Mouse (Mus musculus): Measurements from ENCODE around the gene Haao. TPM values are rescaled to one million over a fixed set of nuclear protein-coding genes. Genes with fewer than 3 reads are reported as not detected.
A peak's percentile ranks its signal among the peaks of the same experiment; 100 is the strongest.

Gene Haao
- polyA plus RNA-seq, 1 experiment: 0.08 TPM

DNA sequence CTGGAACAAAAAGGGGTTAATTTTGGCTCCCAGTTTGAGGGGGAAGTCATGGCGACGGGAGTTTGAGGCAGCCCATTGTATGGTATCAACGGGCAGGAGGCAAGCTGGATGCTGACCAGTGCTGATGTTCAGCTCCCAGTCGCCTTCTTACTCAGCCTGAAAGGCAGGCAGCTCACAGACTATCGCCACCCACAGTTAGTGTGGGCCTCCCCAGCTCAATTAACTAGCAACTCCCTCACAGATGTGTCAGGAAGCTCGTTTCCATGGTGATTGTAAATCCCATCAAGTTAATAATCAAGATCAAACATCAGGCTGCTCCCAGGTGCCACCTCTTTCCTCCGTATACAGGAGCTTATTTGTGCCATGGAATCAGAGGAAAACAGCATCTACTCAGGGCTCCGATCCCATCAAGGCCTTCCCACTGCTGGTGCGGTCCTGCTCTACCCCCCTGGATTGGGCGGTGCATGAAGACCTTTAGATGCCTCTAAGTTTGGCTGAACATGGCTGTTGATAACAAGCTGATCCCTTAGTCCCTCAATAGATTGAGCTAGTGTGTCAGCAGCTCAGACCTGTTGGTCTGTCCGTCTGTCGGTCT lies 1.4 kb upstream of the Haao start:
- peak; percentile 70 for DNase-seq (ENCODE audit: low read depth)
- TF ChIP-seq CTCF (IDR thresholded peaks at IDR 0.05; ENCODE audit: borderline replicate concordance, extremely low read depth, insufficient read depth, insufficient read length): no peak
- no peak for TF ChIP-seq POLR2A (IDR thresholded peaks at IDR 0.05; ENCODE audit: borderline replicate concordance, extremely low read depth, insufficient read depth, insufficient read length, poor library complexity, severe bottlenecking)

DNA sequence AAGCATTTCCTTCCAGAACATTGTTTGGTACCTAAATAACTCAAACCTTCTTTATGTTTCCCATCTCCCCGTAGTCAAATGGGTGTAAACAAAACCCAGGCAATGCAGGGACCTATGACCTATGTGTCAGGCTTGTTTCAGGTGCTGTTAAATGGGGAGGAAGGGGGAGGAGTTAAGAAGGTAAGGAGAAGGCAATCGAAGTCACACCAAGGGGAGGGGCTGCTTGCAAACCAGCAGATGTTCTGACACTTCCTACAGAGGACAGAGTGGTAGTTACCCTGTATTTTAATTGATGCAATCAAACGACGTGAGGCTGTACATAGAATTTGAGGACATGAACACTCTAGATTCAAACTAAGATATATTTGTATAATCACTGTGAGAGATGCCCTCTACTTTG lies 719 bp upstream of the Haao start:
- no peak for DNase-seq (ENCODE audit: low read depth)
- no peak for TF ChIP-seq POLR2A (IDR thresholded peaks at IDR 0.05; ENCODE audit: borderline replicate concordance, extremely low read depth, insufficient read depth, insufficient read length, poor library complexity, severe bottlenecking)

DNA sequence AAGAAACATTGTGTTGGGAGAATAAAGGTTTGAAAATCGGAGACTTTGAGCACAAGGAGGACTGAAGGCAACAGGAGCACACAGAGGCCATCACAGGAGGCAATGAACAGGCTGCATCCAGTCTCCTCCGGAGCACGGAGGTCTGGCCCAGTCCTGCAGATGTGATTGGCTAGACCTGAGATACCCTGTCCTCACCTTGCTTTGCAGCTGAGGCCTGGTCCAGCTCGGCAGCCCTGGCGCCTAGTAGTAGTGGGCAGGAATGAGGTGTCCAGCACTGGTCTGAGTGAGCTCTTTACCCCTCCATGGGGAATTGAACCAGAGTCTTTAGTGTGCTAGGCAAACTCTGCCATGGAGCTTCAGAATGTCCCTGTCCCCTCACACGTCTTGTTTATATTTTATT lies 663 bp downstream of the Haao start:
- no peak for TF ChIP-seq POLR2A (IDR thresholded peaks at IDR 0.05; ENCODE audit: borderline replicate concordance, extremely low read depth, insufficient read depth, insufficient read length, poor library complexity, severe bottlenecking)
- no peak for TF ChIP-seq CTCF (IDR thresholded peaks at IDR 0.05; ENCODE audit: borderline replicate concordance, extremely low read depth, insufficient read depth, insufficient read length)

DNA sequence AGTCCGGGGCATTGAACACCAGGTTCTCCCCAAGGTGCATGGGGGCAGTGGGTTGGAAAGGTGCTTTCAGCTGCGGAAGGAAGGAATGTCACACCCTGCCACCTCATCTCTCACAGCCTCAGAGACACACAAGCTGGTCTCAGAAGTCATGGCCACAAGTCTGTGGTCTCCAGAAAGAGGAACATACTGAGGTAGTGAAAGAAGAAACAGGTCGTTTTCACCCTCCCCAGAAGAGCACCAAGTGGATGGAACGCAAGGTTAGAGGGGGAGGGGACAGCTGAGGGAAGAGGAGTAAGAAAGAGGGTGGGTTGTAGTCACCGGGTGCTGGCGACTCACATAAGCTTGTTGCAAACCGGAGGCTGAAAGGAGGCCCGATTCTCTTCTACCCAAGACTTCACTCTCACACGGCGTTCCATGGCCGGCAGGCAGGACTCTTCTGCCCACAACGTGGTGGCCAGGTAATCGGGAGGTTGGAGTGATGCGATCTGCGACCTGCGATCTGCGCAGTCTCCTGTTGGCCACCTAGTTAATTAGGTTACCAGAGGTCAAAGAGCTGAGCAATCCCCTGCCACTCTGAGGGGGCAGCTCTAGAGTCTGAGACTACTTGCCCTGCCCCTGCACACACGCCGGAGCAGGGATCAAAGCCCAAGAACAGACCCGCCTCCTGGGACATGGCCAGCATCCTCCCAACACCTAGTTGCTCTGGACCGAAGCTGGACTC lies 1.3 kb downstream of the Haao start:
- no peak for TF ChIP-seq CTCF (IDR thresholded peaks at IDR 0.05; ENCODE audit: borderline replicate concordance, extremely low read depth, insufficient read depth, insufficient read length)
- TF ChIP-seq POLR2A (IDR thresholded peaks at IDR 0.05; ENCODE audit: borderline replicate concordance, extremely low read depth, insufficient read depth, insufficient read length, poor library complexity, severe bottlenecking): no peak
- no peak for DNase-seq (ENCODE audit: low read depth)

More for the DNA sequence above, 663 bp downstream of the Haao start:
- DNase-seq (ENCODE audit: low read depth): no peak

DNA sequence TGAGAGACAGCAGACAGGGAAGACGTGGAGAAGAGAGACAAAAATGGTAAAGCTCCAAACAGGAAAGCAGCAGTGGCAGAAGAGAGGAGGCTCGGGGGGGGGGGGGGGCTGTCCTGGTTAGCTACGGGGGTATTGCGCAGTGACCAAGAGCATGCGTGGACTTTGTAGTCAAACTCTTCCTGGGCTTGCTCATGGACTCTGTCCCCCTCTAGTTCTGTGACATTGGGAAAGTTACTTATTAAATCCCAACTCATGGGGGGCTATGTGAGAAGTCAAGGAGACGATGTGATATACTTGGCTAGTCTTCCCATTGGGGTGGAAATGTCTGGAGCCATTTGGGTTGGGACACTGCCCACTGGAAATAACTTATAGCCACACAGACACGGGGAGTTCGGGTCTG lies 2.2 kb downstream of the Haao start:
- TF ChIP-seq POLR2A (IDR thresholded peaks at IDR 0.05; ENCODE audit: borderline replicate concordance, extremely low read depth, insufficient read depth, insufficient read length, poor library complexity, severe bottlenecking): no peak
- no peak for TF ChIP-seq CTCF (IDR thresholded peaks at IDR 0.05; ENCODE audit: borderline replicate concordance, extremely low read depth, insufficient read depth, insufficient read length)
- no peak for DNase-seq (ENCODE audit: low read depth)

DNA sequence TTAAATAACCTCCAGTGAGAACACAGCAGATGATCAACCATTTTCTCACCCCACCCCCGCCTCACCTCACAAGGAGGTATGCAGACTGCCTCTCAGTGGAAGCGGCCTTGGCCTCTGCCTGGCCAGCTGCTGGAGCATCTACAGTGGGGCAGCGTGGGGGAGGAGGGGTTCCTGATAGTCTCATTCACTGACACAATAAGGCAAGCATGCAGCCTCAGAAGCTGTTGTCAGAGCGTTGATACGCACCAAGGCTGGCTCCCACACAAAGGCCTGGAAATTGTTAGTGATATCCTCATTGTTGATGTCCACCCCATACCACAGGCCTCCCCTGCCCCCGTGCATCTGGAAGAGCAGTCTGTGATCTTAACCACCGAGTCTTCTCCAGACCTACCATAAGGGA lies 4.0 kb downstream of the Haao start:
- DNase-seq (ENCODE audit: low read depth): no peak
- no peak for TF ChIP-seq POLR2A (IDR thresholded peaks at IDR 0.05; ENCODE audit: borderline replicate concordance, extremely low read depth, insufficient read depth, insufficient read length, poor library complexity, severe bottlenecking)
- TF ChIP-seq CTCF (IDR thresholded peaks at IDR 0.05; ENCODE audit: borderline replicate concordance, extremely low read depth, insufficient read depth, insufficient read length): no peak

DNA sequence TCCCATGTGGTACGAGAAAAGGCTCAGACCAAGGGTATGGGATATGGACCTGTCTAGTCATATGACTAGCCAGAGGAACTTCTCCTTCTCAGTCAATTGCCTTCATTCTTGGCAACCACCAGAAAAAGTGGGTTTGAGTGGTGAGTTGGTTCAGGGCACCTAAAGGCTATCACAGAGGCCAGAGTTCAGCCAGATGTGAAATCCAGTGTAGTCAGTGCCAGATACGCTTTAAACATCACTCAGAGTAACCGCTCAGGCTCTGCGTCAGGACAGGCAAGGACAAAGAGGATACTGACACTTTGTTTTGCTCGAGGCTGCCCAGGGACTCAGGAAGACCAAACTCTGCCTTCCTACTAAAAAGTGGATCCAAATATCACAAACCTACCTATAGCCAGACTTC lies 6.8 kb downstream of the Haao start:
- TF ChIP-seq CTCF (IDR thresholded peaks at IDR 0.05; ENCODE audit: borderline replicate concordance, extremely low read depth, insufficient read depth, insufficient read length): no peak
- no peak for TF ChIP-seq POLR2A (IDR thresholded peaks at IDR 0.05; ENCODE audit: borderline replicate concordance, extremely low read depth, insufficient read depth, insufficient read length, poor library complexity, severe bottlenecking)
- no peak for DNase-seq (ENCODE audit: low read depth)

DNA sequence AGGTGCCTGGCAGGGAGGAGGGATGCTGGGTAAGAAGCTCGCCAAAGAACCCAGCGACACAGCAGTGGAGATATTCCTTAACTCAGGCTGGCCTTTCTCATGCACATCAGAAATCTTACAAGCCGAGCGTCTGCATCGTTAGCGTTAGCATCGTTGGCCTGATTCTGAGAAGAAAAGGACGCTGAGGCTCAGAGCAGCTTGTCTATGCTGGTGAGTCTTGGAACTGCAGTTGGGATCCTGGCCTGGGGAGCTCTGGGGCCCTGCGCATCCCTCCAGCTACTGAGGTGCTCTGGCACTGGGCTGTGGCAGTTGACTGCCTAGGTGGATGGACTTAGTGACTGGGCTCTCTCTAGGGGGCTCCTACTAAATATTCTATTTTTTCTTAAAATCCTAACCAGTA lies 8.6 kb downstream of the Haao start:
- TF ChIP-seq POLR2A (IDR thresholded peaks at IDR 0.05; ENCODE audit: borderline replicate concordance, extremely low read depth, insufficient read depth, insufficient read length, poor library complexity, severe bottlenecking): no peak
- TF ChIP-seq CTCF (IDR thresholded peaks at IDR 0.05; ENCODE audit: borderline replicate concordance, extremely low read depth, insufficient read depth, insufficient read length): peak; percentile 34; the same call in 1 of the 2 replicates
- no peak for DNase-seq (ENCODE audit: low read depth)

DNA sequence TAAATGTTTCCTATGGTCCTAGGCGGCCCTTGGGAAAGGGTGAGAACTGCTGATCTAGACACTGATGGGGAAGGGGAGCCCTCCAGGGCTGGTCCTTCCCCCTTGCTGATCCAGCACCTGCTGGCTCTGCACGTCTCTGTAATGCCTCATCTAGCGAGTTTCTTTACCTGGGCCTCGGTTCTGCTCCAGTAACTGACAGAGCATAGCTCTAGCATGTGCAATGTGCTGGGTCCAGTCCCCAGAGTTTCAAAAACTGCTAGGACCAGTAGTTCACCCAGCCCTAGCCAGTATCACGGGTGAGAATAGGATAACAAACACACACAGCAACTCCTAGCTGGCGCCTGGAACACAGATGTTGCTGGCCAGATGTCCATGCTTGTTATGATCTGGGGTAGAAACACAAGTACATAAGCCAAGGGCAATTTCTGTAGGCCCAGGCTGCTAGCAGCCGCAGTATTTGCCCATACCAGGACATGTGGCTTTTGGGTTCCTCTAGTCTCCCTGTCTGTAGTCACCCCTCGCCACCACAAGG lies 10.0 kb downstream of the Haao start:
- TF ChIP-seq CTCF (IDR thresholded peaks at IDR 0.05; ENCODE audit: borderline replicate concordance, extremely low read depth, insufficient read depth, insufficient read length): no peak
- TF ChIP-seq POLR2A (IDR thresholded peaks at IDR 0.05; ENCODE audit: borderline replicate concordance, extremely low read depth, insufficient read depth, insufficient read length, poor library complexity, severe bottlenecking): no peak
- no peak for DNase-seq (ENCODE audit: low read depth)

DNA sequence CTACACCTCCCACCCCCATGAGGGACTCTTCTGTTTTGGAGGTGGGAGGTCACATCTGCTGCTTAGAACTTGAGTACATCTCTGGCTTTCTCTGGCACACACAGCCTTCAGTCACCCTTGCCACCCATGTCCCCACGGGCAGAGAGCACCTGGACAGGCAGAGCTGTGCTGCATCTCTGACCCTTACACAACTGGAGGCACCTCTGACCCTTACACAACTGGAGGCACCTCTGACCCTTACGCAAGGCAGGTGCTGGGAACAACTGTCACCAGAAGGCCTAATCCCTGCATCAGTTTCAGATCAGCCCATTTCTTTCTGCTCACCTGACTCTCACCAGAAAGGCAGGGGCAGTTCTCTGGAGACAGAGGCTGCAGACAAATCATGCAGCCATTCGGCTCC lies 11.7 kb downstream of the Haao start:
- TF ChIP-seq POLR2A (IDR thresholded peaks at IDR 0.05; ENCODE audit: borderline replicate concordance, extremely low read depth, insufficient read depth, insufficient read length, poor library complexity, severe bottlenecking): no peak
- no peak for TF ChIP-seq CTCF (IDR thresholded peaks at IDR 0.05; ENCODE audit: borderline replicate concordance, extremely low read depth, insufficient read depth, insufficient read length)
- no peak for DNase-seq (ENCODE audit: low read depth)

DNA sequence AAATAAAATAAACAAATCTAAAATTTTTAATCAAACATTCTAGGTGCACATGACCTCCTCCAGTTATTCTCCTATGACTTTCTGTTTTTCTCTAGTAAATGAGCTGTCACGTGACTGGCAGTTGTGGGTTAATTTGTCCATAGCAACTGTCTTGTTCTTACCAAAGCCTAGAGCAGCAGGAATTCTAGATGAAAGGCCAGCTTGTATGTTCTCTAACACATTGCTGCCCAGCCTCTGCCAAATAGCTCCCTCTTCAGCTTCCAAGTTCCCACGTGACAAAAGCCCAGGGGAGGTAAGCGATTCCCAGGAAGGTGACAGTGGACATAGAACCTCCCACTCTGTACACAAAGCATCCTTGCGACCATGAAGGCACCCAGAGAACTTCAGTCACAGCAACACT lies 13.6 kb downstream of the Haao start:
- TF ChIP-seq POLR2A (IDR thresholded peaks at IDR 0.05; ENCODE audit: borderline replicate concordance, extremely low read depth, insufficient read depth, insufficient read length, poor library complexity, severe bottlenecking) (no peak), CTCF (IDR thresholded peaks at IDR 0.05; ENCODE audit: borderline replicate concordance, extremely low read depth, insufficient read depth, insufficient read length) (no peak)
- peak; percentile 66 for DNase-seq (ENCODE audit: low read depth)

Data from brain, embryonic 14.5 days (tissue).